In genomic region chr10:62104835-62105576, GRCm38 (mm10) we compare ENCODE assay signal across 8 mouse cellular contexts. TPM values are rescaled to one million over a fixed set of nuclear protein-coding genes. Genes with fewer than 3 reads are reported as not detected.
DNase-seq lines count a peak whose midpoint lies in the region; ATAC-seq and TF ChIP-seq lines count a peak whose summit lies in the region.

No protein-coding gene starts in this region.

- H3K36me3 ChIP-seq in ES-Bruce4 (ENCODE audit: control insufficient read depth, insufficient read depth, low read length, poor library complexity, severe bottlenecking): no peaks in the 10 kb centered on the region
- no peaks in the 10 kb centered on the region for H3K36me3 ChIP-seq in stomach, postnatal 0 days (ENCODE audit: control insufficient read depth, insufficient read depth, low read length)

- WGBS in stomach, postnatal 0 days: 20% methylated on average over 7 of the region's 7 CpGs

- intact Hi-C loops in gastrocnemius, adult 2 months (cut with DNase I): loop anchor here (1.0 to 5.0 kb wide), 3 partner anchors 78 to 268 kb away; no protein-coding TSS in a partner anchor

- no peak overlapping the region for H3K27ac ChIP-seq in gastrocnemius, adult 2 months
- no peak overlapping the region for H3K27ac ChIP-seq in ES-Bruce4 (ENCODE audit: insufficient read depth, low read length)
- no peak overlapping the region for H3K27ac ChIP-seq in stomach, postnatal 0 days (replicated peaks)

- peaks cover 3% of the 10 kb centered on the region for H3K4me1 ChIP-seq in ES-Bruce4 (ENCODE audit: control insufficient read depth, insufficient read depth, low read length)
- no peaks in the 10 kb centered on the region for H3K4me1 ChIP-seq in stomach, postnatal 0 days (replicated peaks; ENCODE audit: control insufficient read depth, insufficient read depth)

- peak; percentile 68 for DNase-seq in gastrocnemius, adult 2 months
- DNase-seq in gastrocnemius, postnatal 25 days: no peak
- peak; percentile 29 for DNase-seq in c-Kit-positive CD71-positive TER-119-negative erythroid progenitor cells, embryonic 14.5 days (ENCODE audit: low read depth)
- peak; percentile 64 for DNase-seq in forelimb bud, embryonic 11.5 days (ENCODE audit: low read depth, low spot score)
- DNase-seq in layer of hippocampus, postnatal 25 days (ENCODE audit: extremely low spot score in 1 of 2, low spot score in 1 of 2): peak; percentile 60 to 82
- DNase-seq in mesoderm, embryonic 11.5 days (ENCODE audit: low read depth, low spot score): peak; percentile 72
- peak; percentile 77 for DNase-seq in stomach, postnatal 0 days (ENCODE audit: low spot score)

- no peak overlapping the region for H3K4me2 ChIP-seq in stomach, postnatal 0 days (replicated peaks; ENCODE audit: low read depth)

- no peak overlapping the region for H3K9ac ChIP-seq in ES-Bruce4 (ENCODE audit: low read depth, poor library complexity, severe bottlenecking)
- no peak overlapping the region for H3K9ac ChIP-seq in stomach, postnatal 0 days (ENCODE audit: low read length)

- no peak for ATAC-seq in stomach, postnatal 0 days (ENCODE audit: low FRiP score, low TSS enrichment)

- TF ChIP-seq EP300 in ES-Bruce4 (IDR thresholded peaks at IDR 0.05; ENCODE audit: insufficient read depth, low read depth, low read length): no peak
- TF ChIP-seq EP300 in stomach, postnatal 0 days (optimal IDR thresholded peaks at IDR 0.05): no peak

- H3K27me3 ChIP-seq in ES-Bruce4 (ENCODE audit: control insufficient read depth, insufficient read depth, low read length, poor library complexity, severe bottlenecking): no peaks in the 10 kb centered on the region
- H3K27me3 ChIP-seq in stomach, postnatal 0 days (ENCODE audit: control insufficient read depth, insufficient read depth, low read length): no peaks in the 10 kb centered on the region

- H3K9me3 ChIP-seq in ES-Bruce4 (replicated peaks; ENCODE audit: control insufficient read depth, insufficient read depth, low read length, poor library complexity, severe bottlenecking): no peaks in the 10 kb centered on the region
- no peaks in the 10 kb centered on the region for H3K9me3 ChIP-seq in stomach, postnatal 0 days (ENCODE audit: control insufficient read depth, low read length)

- TF ChIP-seq POLR2A in ES-Bruce4 (IDR thresholded peaks at IDR 0.05; ENCODE audit: insufficient read depth, low read length): no peak

- no peak overlapping the region for H3K4me3 ChIP-seq in gastrocnemius, adult 2 months
- no peak overlapping the region for H3K4me3 ChIP-seq in ES-Bruce4 (ENCODE audit: low read depth, low read length)
- H3K4me3 ChIP-seq in stomach, postnatal 0 days (ENCODE audit: low read depth, low read length): no peak overlapping the region

- TF ChIP-seq CTCF in gastrocnemius, adult 2 months (IDR thresholded peaks at IDR 0.05): peak; percentile 81
- peak; percentile 79 for TF ChIP-seq CTCF in ES-Bruce4 (IDR thresholded peaks at IDR 0.05; ENCODE audit: low read depth, low read length)
- TF ChIP-seq CTCF in stomach, postnatal 0 days (IDR thresholded peaks at IDR 0.05; ENCODE audit: low read depth): peak; percentile 89

RNA-seq across cellular contexts. Expression of gene Neurog3, which starts 27.9 kb away (rescaled TPM):
- not detected for total RNA-seq in gastrocnemius, adult 2 months (2021)
- not detected for total RNA-seq in gastrocnemius, postnatal 25 days (2021)
- polyA plus RNA-seq in ES-Bruce4 (2011; ENCODE audit: insufficient read depth, insufficient read length, low read depth, missing spikeins): 0.78 TPM in 1 of 2 replicates, not detected in the other
- total RNA-seq in layer of hippocampus, postnatal 25 days (2021): not detected
- polyA plus RNA-seq in stomach, postnatal 0 days (2015; fragmentation: Nextera tagmentation; extraction: Ambion mirVana): 0.79 and 1.2 TPM in 2 replicates

RNA-seq across cellular contexts. Expression of gene Fam241b, which starts 38.7 kb away (rescaled TPM):
- 1 to 10 TPM in 1 of 2 experiments, under 1 TPM in 1; 0.99 to 1.2 TPM for total RNA-seq in gastrocnemius, adult 2 months (2021)
- total RNA-seq in gastrocnemius, postnatal 25 days (2021): under 1 TPM; 0.41 to 0.59 TPM
- 25.7 and 29.6 TPM in 2 replicates for polyA plus RNA-seq in ES-Bruce4 (2011; ENCODE audit: insufficient read depth, insufficient read length, low read depth, missing spikeins)
- 10 to 100 TPM; 37.1 to 40.6 TPM for total RNA-seq in layer of hippocampus, postnatal 25 days (2021)
- polyA plus RNA-seq in stomach, postnatal 0 days (2015; fragmentation: Nextera tagmentation; extraction: Ambion mirVana): 30.6 and 33.4 TPM in 2 replicates

Comparison
In these comparisons a context has a peak if more than half of its experiments do, and no peak if none do; other contexts are left out.
1. RNA of gene Fam241b, which starts 38.7 kb away (total RNA-seq): 37.1 to 40.6 TPM in layer of hippocampus, postnatal 25 days; 0.99 to 1.2 TPM in gastrocnemius, adult 2 months and 0.41 to 0.59 TPM in gastrocnemius, postnatal 25 days; every median in the first group is over 10 times any median in the second.
2. Peak in every context shown above with its lines, with median percentiles within 50 percentile points of each other: CTCF ChIP-seq.